Mouse (Mus musculus) kidney, embryonic 15.5 days (tissue): ENCODE measurements around the gene Rp9. TPM values are rescaled to one million over a fixed set of nuclear protein-coding genes. Genes with fewer than 3 reads are reported as not detected.

Experiments used
- ATAC-seq: fragments of 200-750 bp; cut with Nextera tagmentation; replicated peaks from 2 replicates; pipeline ENCODE4 v1.8.0; 2017; ENCODE audit warnings: moderate TSS enrichment; ENCODE audit not compliant: low FRiP score
- H3K27ac ChIP-seq: fragments of 300-500 bp; sonication (generic); 2 replicates; pipeline ENCODE4 v1.5.1; 2015; ENCODE audit warnings: mild to moderate bottlenecking, inconsistent platforms
- H3K27me3 ChIP-seq: fragments of 300-500 bp; sonication (generic); 2 replicates; pipeline ENCODE4 v1.6.1; 2015; ENCODE audit warnings: inconsistent platforms
- H3K36me3 ChIP-seq: fragments of 300-500 bp; sonication (generic); 2 replicates; pipeline ENCODE4 v1.6.1; 2015; ENCODE audit warnings: inconsistent platforms
- H3K4me1 ChIP-seq: fragments of 300-500 bp; sonication (generic); 2 replicates; pipeline ENCODE4 v1.6.1; 2015; ENCODE audit warnings: inconsistent platforms
- H3K4me2 ChIP-seq: fragments of 300-500 bp; sonication (generic); 2 replicates; pipeline ENCODE4 v1.6.1; 2015; ENCODE audit warnings: moderate library complexity, mild to moderate bottlenecking, inconsistent platforms
- H3K4me3 ChIP-seq: fragments of 300-500 bp; sonication (generic); replicated peaks from 2 replicates; pipeline ENCODE4 v1.5.1; 2015; ENCODE audit warnings: mild to moderate bottlenecking, inconsistent platforms
- H3K9ac ChIP-seq: fragments of 300-500 bp; sonication (generic); 2 replicates; pipeline ENCODE4 v1.6.1; 2015; ENCODE audit warnings: mild to moderate bottlenecking, inconsistent platforms
- H3K9me3 ChIP-seq: fragments of 300-500 bp; sonication (generic); replicated peaks from 2 replicates; pipeline ENCODE4 v1.6.1; 2016; ENCODE audit warnings: inconsistent platforms
- WGBS: fragments of 180-500 bp; shearing (Covaris S2); methylation state at CpG from one replicate; pipeline ENCODE4 v1.1.7; 2015; ENCODE audit warnings: mixed read lengths; 5-methylcytosine and 5-hydroxymethylcytosine counted together
- polyA plus RNA-seq: library from polyadenylated mRNA; unstranded; fragments of >200 nt; fragmentation: Nextera tagmentation; extraction: Ambion mirVana; gene quantifications from 2 replicates; pipeline ENCODE4 v1.2.1, GENCODE M21; 2015

The Rp9 gene
- polyA plus RNA-seq, 1 experiment from 2014 or later, result 64.9 TPM

GRCm38 (mm10) chr9:22429533-22430241 is 39.9 kb downstream of the Rp9 start:
- Histone ChIP-seq H3K4me3 (0 out of 2 replicates have a peak overlapping the region, but pooled peaks have one; percentile 6), H3K4me1 (peaks cover 30% of the 10 kb centered on the region), H3K4me2 (peak overlapping the region; percentile 50), H3K27me3 (no peaks in the 10 kb centered on the region), H3K9me3 (no peaks in the 10 kb centered on the region), H3K27ac (peak overlapping the region; percentile 45), H3K36me3 (no peaks in the 10 kb centered on the region), H3K9ac (no peak overlapping the region)
- peak; percentile 77 for ATAC-seq
- WGBS, result 33% methylated on average over 15 of the region's 15 CpGs

- Histone ChIP-seq H3K9ac (no peak overlapping the region), H3K27ac (no peak overlapping the region), H3K27me3 (no peaks in the 10 kb centered on the region), H3K36me3 (no peaks in the 10 kb centered on the region), H3K9me3 (no peaks in the 10 kb centered on the region), H3K4me1 (peaks cover 30% of the 10 kb centered on the region), H3K4me2 (no peak overlapping the region), H3K4me3 (no peak overlapping the region)
- ATAC-seq, result no peak
- WGBS, result 71% methylated on average over 14 of the region's 14 CpGs
These were observed 40.7 kb downstream of the Rp9 start for GRCm38 (mm10) chr9:22428666-22429410.

- Histone ChIP-seq H3K4me2 (no peak overlapping the region), H3K4me1 (peaks cover 30% of the 10 kb centered on the region), H3K9ac (no peak overlapping the region), H3K4me3 (no peak overlapping the region), H3K27me3 (no peaks in the 10 kb centered on the region), H3K36me3 (no peaks in the 10 kb centered on the region), H3K9me3 (no peaks in the 10 kb centered on the region), H3K27ac (no peak overlapping the region)
- WGBS, result 26% methylated on average over 4 of the region's 4 CpGs
- 0 out of 2 replicates have a peak, but pooled peaks have one; percentile 20 for ATAC-seq
These were observed 41.4 kb downstream of the Rp9 start for GRCm38 (mm10) chr9:22428028-22428665.

GRCm38 (mm10) chr9:22424719-22425118 is 44.8 kb downstream of the Rp9 start:
- Histone ChIP-seq H3K9me3 (no peaks in the 10 kb centered on the region), H3K36me3 (no peaks in the 10 kb centered on the region), H3K27me3 (no peaks in the 10 kb centered on the region), H3K27ac (no peak overlapping the region), H3K9ac (no peak overlapping the region), H3K4me1 (peaks cover 18% of the 10 kb centered on the region), H3K4me3 (no peak overlapping the region), H3K4me2 (no peak overlapping the region)
- no peak for ATAC-seq
- WGBS, result 91% methylated on average over 4 of the region's 4 CpGs

GRCm38 (mm10) chr9:22424196-22424595 is 45.3 kb downstream of the Rp9 start:
- Histone ChIP-seq H3K36me3 (no peaks in the 10 kb centered on the region), H3K4me1 (peaks cover 13% of the 10 kb centered on the region), H3K9me3 (no peaks in the 10 kb centered on the region), H3K27me3 (no peaks in the 10 kb centered on the region), H3K27ac (no peak overlapping the region), H3K4me2 (no peak overlapping the region), H3K4me3 (no peak overlapping the region), H3K9ac (no peak overlapping the region)
- 59% methylated on average over 10 of the region's 10 CpGs for WGBS
- no peak for ATAC-seq

- Histone ChIP-seq H3K4me3 (no peak overlapping the region), H3K4me2 (no peak overlapping the region), H3K4me1 (peaks cover 7% of the 10 kb centered on the region), H3K27me3 (no peaks in the 10 kb centered on the region), H3K9ac (no peak overlapping the region), H3K9me3 (no peaks in the 10 kb centered on the region), H3K27ac (no peak overlapping the region), H3K36me3 (no peaks in the 10 kb centered on the region)
- ATAC-seq, result no peak
- WGBS, result 68% methylated on average over 1 of the region's 1 CpGs
These were observed 46.0 kb downstream of the Rp9 start for GRCm38 (mm10) chr9:22423507-22423906.

- Histone ChIP-seq H3K27me3 (no peaks in the 10 kb centered on the region), H3K27ac (no peak overlapping the region), H3K4me3 (no peak overlapping the region), H3K4me2 (no peak overlapping the region), H3K4me1 (0 out of 2 replicates have a peak, but pooled peaks cover 6% of the 10 kb centered on the region), H3K9me3 (no peaks in the 10 kb centered on the region), H3K36me3 (no peaks in the 10 kb centered on the region), H3K9ac (no peak overlapping the region)
- WGBS, result 47% methylated on average over 1 of the region's 1 CpGs
- ATAC-seq, result no peak
These were observed 47.0 kb downstream of the Rp9 start for GRCm38 (mm10) chr9:22422559-22422958.

- H3K36me3 ChIP-seq, result no peaks in the 10 kb centered on the region
- no peaks in the 10 kb centered on the region for H3K27me3 ChIP-seq
- H3K9me3 ChIP-seq, result no peaks in the 10 kb centered on the region
- no peak for ATAC-seq
- H3K4me3 ChIP-seq, result no peak overlapping the region
- H3K27ac ChIP-seq, result no peak overlapping the region
- no peak overlapping the region for H3K4me2 ChIP-seq
- WGBS, result 32% methylated on average over 7 of the region's 7 CpGs
- H3K4me1 ChIP-seq, result 0 out of 2 replicates have a peak, but pooled peaks cover 6% of the 10 kb centered on the region
- no peak overlapping the region for H3K9ac ChIP-seq
These were observed 49.1 kb downstream of the Rp9 start for GRCm38 (mm10) chr9:22420491-22420890.

GRCm38 (mm10) chr9:22419877-22420276 is 49.7 kb downstream of the Rp9 start:
- no peaks in the 10 kb centered on the region for H3K9me3 ChIP-seq
- no peaks in the 10 kb centered on the region for H3K36me3 ChIP-seq
- H3K27ac ChIP-seq, result no peak overlapping the region
- no peak overlapping the region for H3K4me2 ChIP-seq
- 88% methylated on average over 3 of the region's 3 CpGs for WGBS
- 0 out of 2 replicates have a peak, but pooled peaks cover 6% of the 10 kb centered on the region for H3K4me1 ChIP-seq
- no peak overlapping the region for H3K4me3 ChIP-seq
- no peak overlapping the region for H3K9ac ChIP-seq
- no peaks in the 10 kb centered on the region for H3K27me3 ChIP-seq
- ATAC-seq, result no peak

- no peaks in the 10 kb centered on the region for H3K36me3 ChIP-seq
- H3K9ac ChIP-seq, result no peak overlapping the region
- WGBS, result 28% methylated on average over 6 of the region's 6 CpGs
- H3K27me3 ChIP-seq, result no peaks in the 10 kb centered on the region
- ATAC-seq, result no peak
- no peaks in the 10 kb centered on the region for H3K9me3 ChIP-seq
- no peak overlapping the region for H3K4me2 ChIP-seq
- H3K4me1 ChIP-seq, result 0 out of 2 replicates have a peak, but pooled peaks cover 6% of the 10 kb centered on the region
- H3K4me3 ChIP-seq, result no peak overlapping the region
- H3K27ac ChIP-seq, result no peak overlapping the region
These were observed 52.0 kb downstream of the Rp9 start for GRCm38 (mm10) chr9:22417547-22417946.

GRCm38 (mm10) chr9:22416187-22416586 is 53.4 kb downstream of the Rp9 start:
- H3K27ac ChIP-seq, result no peak overlapping the region
- no peaks in the 10 kb centered on the region for H3K36me3 ChIP-seq
- H3K4me2 ChIP-seq, result no peak overlapping the region
- H3K9ac ChIP-seq, result no peak overlapping the region
- no peak for ATAC-seq
- H3K27me3 ChIP-seq, result no peaks in the 10 kb centered on the region
- no peaks in the 10 kb centered on the region for H3K9me3 ChIP-seq
- H3K4me3 ChIP-seq, result no peak overlapping the region
- H3K4me1 ChIP-seq, result peaks cover 10% of the 10 kb centered on the region; the same call in 1 of the 2 replicates
- WGBS, result 79% methylated on average over 3 of the region's 3 CpGs
